11 mouse cellular contexts compared by ENCODE assay signal in the genomic region with DNA sequence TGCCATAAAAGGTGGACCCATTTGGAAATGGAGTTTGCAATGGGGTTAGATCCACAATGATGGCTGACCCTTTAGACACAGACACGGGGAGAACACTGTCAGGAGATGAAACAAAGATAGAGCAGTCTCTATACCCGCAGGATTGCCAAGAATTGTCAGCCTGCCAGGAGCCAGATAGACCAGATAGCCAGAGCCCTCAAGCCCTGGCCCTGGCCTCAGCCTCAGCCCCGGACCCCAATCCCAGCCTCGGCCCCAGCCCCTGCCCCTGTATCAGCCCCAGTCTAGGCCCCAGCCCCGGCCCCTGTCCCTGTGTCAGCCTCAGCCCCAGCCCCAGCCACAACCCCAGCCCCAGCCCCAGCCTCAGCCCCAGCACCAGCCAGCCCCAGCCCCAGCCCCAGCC.
DNase-seq lines count a peak whose midpoint lies in the region; ATAC-seq lines count a peak whose summit lies in the region.
"Had no signal": no experiment of that assay in that cellular context is flagged by ENCODE, and none has a peak within 500 bp of the region (broad histone marks: within the 10 kb centered on the region; RNA-seq: fewer than 3 reads in every experiment).

No protein-coding gene starts in this region.

- H3K4me3 ChIP-seq in neural tube, embryonic 11.5 days (ENCODE audit: low read depth, low read length): no peak overlapping the region
- no peak overlapping the region for H3K4me3 ChIP-seq in hindbrain, embryonic 12.5 days
- H3K4me3 ChIP-seq in midbrain, embryonic 14.5 days (replicated peaks; ENCODE audit: low read depth, low read length): no peak overlapping the region
- H3K4me3 ChIP-seq: liver, embryonic 12.5 days had no signal

- no peaks in the 10 kb centered on the region for H3K36me3 ChIP-seq in neural tube, embryonic 11.5 days (ENCODE audit: control insufficient read depth, insufficient read depth, low read length)
- H3K36me3 ChIP-seq in hindbrain, embryonic 12.5 days: no peaks in the 10 kb centered on the region
- no peaks in the 10 kb centered on the region for H3K36me3 ChIP-seq in midbrain, embryonic 14.5 days (ENCODE audit: control insufficient read depth, insufficient read depth, low read length)
- H3K36me3 ChIP-seq: liver, embryonic 12.5 days had no signal

- no peaks in the 10 kb centered on the region for H3K9me3 ChIP-seq in neural tube, embryonic 11.5 days (ENCODE audit: control insufficient read depth, low read length)
- H3K9me3 ChIP-seq in hindbrain, embryonic 12.5 days (replicated peaks): no peaks in the 10 kb centered on the region
- no peaks in the 10 kb centered on the region for H3K9me3 ChIP-seq in midbrain, embryonic 14.5 days (ENCODE audit: control insufficient read depth, low read length)
- H3K9me3 ChIP-seq: liver, embryonic 12.5 days had no signal

- ATAC-seq in neural tube, embryonic 11.5 days (ENCODE audit: insufficient read depth, low FRiP score, low TSS enrichment): peak; percentile 36
- peak; percentile 44; the same call in 1 of the 2 replicates for ATAC-seq in hindbrain, embryonic 12.5 days (ENCODE audit: low FRiP score)
- no peak for ATAC-seq in midbrain, embryonic 14.5 days (ENCODE audit: low FRiP score, low TSS enrichment)
- ATAC-seq: liver, embryonic 12.5 days; lung, postnatal 0 days had no signal

- no peak for DNase-seq in neural tube, embryonic 11.5 days (ENCODE audit: low spot score)
- no peak for DNase-seq in neural tube, embryonic 10.5 days (ENCODE audit: extremely low spot score, low spot score)
- DNase-seq in midbrain, embryonic 14.5 days: no peak
- DNase-seq in lung, postnatal 4 days: no peak
- no peak for DNase-seq in left cerebral cortex, postnatal 14 days (ENCODE audit: low spot score in 2 of 2)
- no peak for DNase-seq in urinary bladder, postnatal 14 days (ENCODE audit: low spot score)
- DNase-seq: kidney, adult 18-20 months had no signal

- intact Hi-C loops in left cerebral cortex, postnatal 14 days (cut with DNase I): no loop called here

- H3K27ac ChIP-seq in neural tube, embryonic 11.5 days (ENCODE audit: low read depth, low read length): 0 out of 2 replicates have a peak overlapping the region, but pooled peaks have one; percentile 27
- peak overlapping the region; percentile 36 for H3K27ac ChIP-seq in hindbrain, embryonic 12.5 days
- peak overlapping the region; percentile 60 for H3K27ac ChIP-seq in midbrain, embryonic 14.5 days (replicated peaks; ENCODE audit: low read depth, low read length)
- H3K27ac ChIP-seq: layer of hippocampus, adult 2 months; liver, embryonic 12.5 days had no signal

- H3K4me1 ChIP-seq in neural tube, embryonic 11.5 days (ENCODE audit: control insufficient read depth, insufficient read depth, low read length): peaks cover 7% of the 10 kb centered on the region; the same call in 1 of the 2 replicates
- peaks cover 26% of the 10 kb centered on the region for H3K4me1 ChIP-seq in hindbrain, embryonic 12.5 days
- H3K4me1 ChIP-seq in midbrain, embryonic 14.5 days (ENCODE audit: control insufficient read depth, insufficient read depth, low read length): peaks cover 18% of the 10 kb centered on the region
- H3K4me1 ChIP-seq: liver, embryonic 12.5 days had no signal

- no peaks in the 10 kb centered on the region; the same call in 1 of the 2 replicates for H3K27me3 ChIP-seq in neural tube, embryonic 11.5 days (ENCODE audit: control insufficient read depth, insufficient read depth, low read length)
- H3K27me3 ChIP-seq in hindbrain, embryonic 12.5 days: peaks cover 4% of the 10 kb centered on the region; the same call in 1 of the 2 replicates
- H3K27me3 ChIP-seq in midbrain, embryonic 14.5 days (ENCODE audit: control insufficient read depth, insufficient read depth, low read length): no peaks in the 10 kb centered on the region
- H3K27me3 ChIP-seq: liver, embryonic 12.5 days had no signal

- WGBS in neural tube, embryonic 11.5 days: 69% methylated on average over 4 of the region's 5 CpGs
- 37% methylated on average over 4 of the region's 5 CpGs for WGBS in hindbrain, embryonic 12.5 days
- 57% methylated on average over 5 of the region's 5 CpGs for WGBS in midbrain, embryonic 14.5 days

- no peak overlapping the region for H3K4me2 ChIP-seq in neural tube, embryonic 11.5 days (ENCODE audit: low read depth)
- no peak overlapping the region for H3K4me2 ChIP-seq in hindbrain, embryonic 12.5 days (replicated peaks)
- no peak overlapping the region for H3K4me2 ChIP-seq in midbrain, embryonic 14.5 days (ENCODE audit: low read length)
- H3K4me2 ChIP-seq: liver, embryonic 12.5 days had no signal

- H3K9ac ChIP-seq in neural tube, embryonic 11.5 days (ENCODE audit: low read length): no peak overlapping the region
- no peak overlapping the region for H3K9ac ChIP-seq in hindbrain, embryonic 12.5 days
- H3K9ac ChIP-seq in midbrain, embryonic 14.5 days (replicated peaks; ENCODE audit: low read length): no peak overlapping the region
- H3K9ac ChIP-seq: liver, embryonic 12.5 days had no signal
